Mouse (Mus musculus) limb, embryonic 10.5 days (tissue): ENCODE data around the gene Rnf217. TPM values are rescaled to one million over a fixed set of nuclear protein-coding genes. Genes with fewer than 3 reads are reported as not detected.

ENCODE experiments used
- DNase-seq: peaks from one replicate; pipeline ENCODE4 v3.0.0-alpha.2; 2017; ENCODE audit warnings: low spot score
- H3K27ac ChIP-seq: fragments of 300-500 bp; sonication (generic); 2 replicates; pipeline ENCODE4 v1.5.1; 2016; ENCODE audit warnings: mild to moderate bottlenecking
- H3K27me3 ChIP-seq: fragments of 300-500 bp; sonication (generic); 2 replicates; pipeline ENCODE4 v1.6.1; 2016; ENCODE audit warnings: low read depth, mild to moderate bottlenecking; ENCODE audit not compliant: poor library complexity, severe bottlenecking
- H3K36me3 ChIP-seq: fragments of 300-500 bp; sonication (generic); 2 replicates; pipeline ENCODE4 v1.6.1; 2016; ENCODE audit warnings: mild to moderate bottlenecking, moderate library complexity
- H3K4me1 ChIP-seq: fragments of 300-500 bp; sonication (generic); 2 replicates; pipeline ENCODE4 v1.6.1; 2016
- H3K4me3 ChIP-seq: fragments of 300-500 bp; sonication (generic); 2 replicates; pipeline ENCODE4 v1.5.1; 2016; ENCODE audit warnings: mild to moderate bottlenecking, moderate library complexity
- H3K9me3 ChIP-seq: fragments of 300-500 bp; sonication (generic); replicated peaks from 2 replicates; pipeline ENCODE4 v1.6.1; 2016; ENCODE audit warnings: mild to moderate bottlenecking
- WGBS: fragments of 180-500 bp; shearing (Covaris S2); methylation state at CpG from one replicate; pipeline ENCODE4 v1.1.7; 2016; 5-methylcytosine and 5-hydroxymethylcytosine counted together
- polyA plus RNA-seq: library from polyadenylated mRNA; unstranded; fragments of >200 nt; fragmentation: Nextera tagmentation; extraction: Ambion mirVana; gene quantifications from 2 replicates; pipeline ENCODE4 v1.2.1, GENCODE M21; 2016

Gene Rnf217
- polyA plus RNA-seq, 1 experiment from 2014 or later, result 0.99 TPM

- Histone ChIP-seq H3K36me3 (peaks cover 5% of the 10 kb centered on the region; the same call in 1 of the 2 replicates), H3K4me3 (no peak overlapping the region), H3K9me3 (no peaks in the 10 kb centered on the region), H3K4me1 (0 out of 2 replicates have a peak, but pooled peaks cover 3% of the 10 kb centered on the region), H3K27me3 (no peaks in the 10 kb centered on the region), H3K27ac (no peak overlapping the region)
- 90% methylated on average over 4 of the region's 4 CpGs for WGBS
- no peak for DNase-seq
Measured at GRCm38 (mm10) chr10:31517192-31517591, 91.8 kb downstream of the Rnf217 start.

- no peaks in the 10 kb centered on the region for H3K27me3 ChIP-seq
- H3K4me1 ChIP-seq, result 0 out of 2 replicates have a peak, but pooled peaks cover 3% of the 10 kb centered on the region
- H3K9me3 ChIP-seq, result no peaks in the 10 kb centered on the region
- peaks cover 5% of the 10 kb centered on the region; the same call in 1 of the 2 replicates for H3K36me3 ChIP-seq
- 93% methylated on average over 1 of the region's 1 CpGs for WGBS
- H3K4me3 ChIP-seq, result no peak overlapping the region
- no peak for DNase-seq
- no peak overlapping the region for H3K27ac ChIP-seq
Measured at GRCm38 (mm10) chr10:31515897-31516296, 93.1 kb downstream of the Rnf217 start.

GRCm38 (mm10) chr10:31504134-31504551 is 104.8 kb downstream of the Rnf217 start:
- Histone ChIP-seq H3K9me3 (no peaks in the 10 kb centered on the region), H3K36me3 (peaks cover 3% of the 10 kb centered on the region), H3K27me3 (no peaks in the 10 kb centered on the region), H3K4me1 (no peaks in the 10 kb centered on the region), H3K27ac (no peak overlapping the region), H3K4me3 (no peak overlapping the region)
- no peak for DNase-seq
- WGBS, result 94% methylated on average over 3 of the region's 3 CpGs

- DNase-seq, result no peak
- Histone ChIP-seq H3K9me3 (no peaks in the 10 kb centered on the region), H3K36me3 (no peaks in the 10 kb centered on the region; the same call in 1 of the 2 replicates), H3K27ac (no peak overlapping the region), H3K27me3 (no peaks in the 10 kb centered on the region), H3K4me1 (no peaks in the 10 kb centered on the region), H3K4me3 (no peak overlapping the region)
- WGBS, result 95% methylated on average over 8 of the region's 8 CpGs
Measured at GRCm38 (mm10) chr10:31503542-31504133, 105.3 kb downstream of the Rnf217 start.

GRCm38 (mm10) chr10:31501644-31502043 is 107.3 kb downstream of the Rnf217 start:
- H3K4me3 ChIP-seq, result no peak overlapping the region
- DNase-seq, result no peak
- H3K27me3 ChIP-seq, result no peaks in the 10 kb centered on the region
- H3K4me1 ChIP-seq, result no peaks in the 10 kb centered on the region
- no peak overlapping the region for H3K27ac ChIP-seq
- no peaks in the 10 kb centered on the region; the same call in 1 of the 2 replicates for H3K36me3 ChIP-seq
- WGBS, result 93% methylated on average over 5 of the region's 5 CpGs
- H3K9me3 ChIP-seq, result no peaks in the 10 kb centered on the region

- H3K4me3 ChIP-seq, result no peak overlapping the region
- no peaks in the 10 kb centered on the region for H3K4me1 ChIP-seq
- H3K27ac ChIP-seq, result no peak overlapping the region
- no peaks in the 10 kb centered on the region for H3K9me3 ChIP-seq
- H3K36me3 ChIP-seq, result no peaks in the 10 kb centered on the region
- DNase-seq, result no peak
- 92% methylated on average over 2 of the region's 2 CpGs for WGBS
- no peaks in the 10 kb centered on the region for H3K27me3 ChIP-seq
Measured at GRCm38 (mm10) chr10:31496931-31497330, 112.1 kb downstream of the Rnf217 start.

- no peak overlapping the region for H3K4me3 ChIP-seq
- H3K36me3 ChIP-seq, result no peaks in the 10 kb centered on the region
- WGBS, result 94% methylated on average over 3 of the region's 3 CpGs
- H3K9me3 ChIP-seq, result no peaks in the 10 kb centered on the region
- no peaks in the 10 kb centered on the region for H3K4me1 ChIP-seq
- H3K27ac ChIP-seq, result no peak overlapping the region
- H3K27me3 ChIP-seq, result no peaks in the 10 kb centered on the region
- DNase-seq, result no peak
Measured at GRCm38 (mm10) chr10:31495826-31496225, 113.2 kb downstream of the Rnf217 start.

GRCm38 (mm10) chr10:31494296-31494695 is 114.7 kb downstream of the Rnf217 start:
- WGBS, result 91% methylated on average over 1 of the region's 1 CpGs
- no peak overlapping the region for H3K27ac ChIP-seq

GRCm38 (mm10) chr10:31467043-31467898 is 141.7 kb downstream of the Rnf217 start:
- H3K9me3 ChIP-seq, result no peaks in the 10 kb centered on the region
- no peaks in the 10 kb centered on the region for H3K4me1 ChIP-seq
- no peak for DNase-seq
- no peak overlapping the region for H3K27ac ChIP-seq
- no peak overlapping the region for H3K4me3 ChIP-seq
- no peaks in the 10 kb centered on the region for H3K27me3 ChIP-seq
- no peaks in the 10 kb centered on the region for H3K36me3 ChIP-seq
- 82% methylated on average over 10 of the region's 10 CpGs for WGBS

More at GRCm38 (mm10) chr10:31494296-31494695, 114.7 kb downstream of the Rnf217 start:
- Histone ChIP-seq H3K9me3 (no peaks in the 10 kb centered on the region), H3K4me1 (no peaks in the 10 kb centered on the region), H3K4me3 (no peak overlapping the region), H3K36me3 (peaks cover 10% of the 10 kb centered on the region), H3K27me3 (no peaks in the 10 kb centered on the region)
- no peak for DNase-seq

- no peak overlapping the region for H3K4me3 ChIP-seq
- 90% methylated on average over 6 of the region's 6 CpGs for WGBS
- no peak overlapping the region for H3K27ac ChIP-seq
- no peaks in the 10 kb centered on the region for H3K27me3 ChIP-seq
- no peaks in the 10 kb centered on the region for H3K4me1 ChIP-seq
- no peaks in the 10 kb centered on the region for H3K36me3 ChIP-seq
- no peaks in the 10 kb centered on the region for H3K9me3 ChIP-seq
- DNase-seq, result no peak
Measured at GRCm38 (mm10) chr10:31465840-31466541, 143.0 kb downstream of the Rnf217 start.

GRCm38 (mm10) chr10:31465424-31465823 is 143.6 kb downstream of the Rnf217 start:
- no peak for DNase-seq
- Histone ChIP-seq H3K4me1 (no peaks in the 10 kb centered on the region), H3K36me3 (no peaks in the 10 kb centered on the region), H3K27me3 (no peaks in the 10 kb centered on the region), H3K4me3 (no peak overlapping the region), H3K27ac (no peak overlapping the region), H3K9me3 (no peaks in the 10 kb centered on the region)
- WGBS, result 82% methylated on average over 4 of the region's 4 CpGs

- Histone ChIP-seq H3K36me3 (no peaks in the 10 kb centered on the region), H3K27ac (no peak overlapping the region), H3K4me1 (no peaks in the 10 kb centered on the region), H3K27me3 (no peaks in the 10 kb centered on the region), H3K9me3 (no peaks in the 10 kb centered on the region), H3K4me3 (no peak overlapping the region)
- 97% methylated on average over 2 of the region's 2 CpGs for WGBS
- no peak for DNase-seq
Measured at GRCm38 (mm10) chr10:31463044-31463443, 145.9 kb downstream of the Rnf217 start.

- no peak for DNase-seq
- Histone ChIP-seq H3K36me3 (no peaks in the 10 kb centered on the region), H3K9me3 (no peaks in the 10 kb centered on the region), H3K27ac (no peak overlapping the region), H3K4me1 (no peaks in the 10 kb centered on the region), H3K27me3 (no peaks in the 10 kb centered on the region), H3K4me3 (no peak overlapping the region)
- 38% methylated on average over 1 of the region's 1 CpGs for WGBS
Measured at GRCm38 (mm10) chr10:31456806-31457205, 152.2 kb downstream of the Rnf217 start.
